Mouse (Mus musculus) fat pad, adult 2 months (tissue): ENCODE measurements at regions not wholly inside any gene's neighbourhood (a gene's known extent, or its start where the extent isn't known, plus 50 kb on each side); places are given as distances from the start of the nearest gene placed in this dataset.
A peak's percentile ranks its signal among the peaks of the same experiment; 100 is the strongest.

Experiments used
- DNase-seq: peaks from one replicate; pipeline ENCODE4 v3.0.0-alpha.2; 2011; ENCODE audit warnings: low read depth, low spot score; ENCODE audit errors: extremely low read depth

DNA sequence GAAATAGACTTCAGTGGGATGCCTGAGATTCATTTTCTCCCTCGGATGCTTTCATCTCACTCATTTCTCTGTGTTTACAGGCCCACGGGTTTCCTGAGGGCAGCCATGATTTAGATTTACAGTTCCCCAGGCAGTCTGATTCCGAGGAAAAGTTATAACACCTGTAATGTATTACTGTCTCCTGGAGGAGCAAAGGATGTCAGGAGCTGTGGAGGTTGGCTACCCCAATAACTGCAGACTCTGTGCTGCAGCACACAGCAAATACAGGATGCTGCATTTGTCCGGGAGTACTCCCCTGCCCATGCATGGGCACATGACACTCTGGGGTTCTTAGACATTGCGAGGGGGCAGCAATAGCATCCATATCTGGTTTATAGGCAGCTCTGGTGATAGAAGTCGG is 360.8 kb upstream of the Smarca2 start:
- DNase-seq: no peak

DNA sequence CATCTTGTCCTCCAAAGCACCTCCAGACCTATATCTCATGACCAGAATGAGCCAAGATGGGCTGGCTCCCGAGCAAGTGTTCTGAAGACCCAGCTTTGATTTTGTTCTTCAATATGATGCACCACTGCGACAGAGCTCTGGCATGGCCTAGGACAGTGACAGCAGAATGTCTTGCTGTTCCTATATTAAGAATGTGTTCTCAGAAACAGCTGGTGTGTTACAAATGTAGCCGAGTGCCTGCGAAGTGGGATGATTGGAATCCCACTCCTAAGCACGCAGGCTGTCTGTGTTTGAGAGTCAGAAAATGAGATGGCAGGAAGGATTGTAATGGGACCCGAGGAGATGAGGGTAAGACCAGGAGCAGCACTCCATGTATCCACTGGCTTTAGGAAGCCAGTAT is 355.1 kb upstream of the Smarca2 start:
- no peak for DNase-seq

DNA sequence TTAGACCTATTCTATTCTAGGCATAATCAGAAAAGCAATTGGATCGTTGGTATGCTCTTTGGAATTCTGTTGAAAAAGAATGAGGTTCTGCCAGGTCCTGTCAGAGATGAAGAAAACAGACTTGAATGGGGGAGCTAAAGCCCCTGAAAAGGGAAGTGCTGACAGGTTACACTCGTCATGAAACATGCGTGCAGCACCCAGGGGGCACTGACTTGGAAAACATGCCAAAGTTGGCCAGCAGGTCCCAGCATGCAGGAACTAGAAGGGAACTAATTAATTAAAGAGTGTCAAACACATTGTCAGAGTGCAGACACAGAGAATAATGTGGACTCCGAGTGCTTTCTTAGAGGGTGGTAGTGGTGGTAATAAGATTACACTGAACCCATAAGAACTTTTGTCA is 346.2 kb upstream of the Smarca2 start:
- DNase-seq: no peak

DNA sequence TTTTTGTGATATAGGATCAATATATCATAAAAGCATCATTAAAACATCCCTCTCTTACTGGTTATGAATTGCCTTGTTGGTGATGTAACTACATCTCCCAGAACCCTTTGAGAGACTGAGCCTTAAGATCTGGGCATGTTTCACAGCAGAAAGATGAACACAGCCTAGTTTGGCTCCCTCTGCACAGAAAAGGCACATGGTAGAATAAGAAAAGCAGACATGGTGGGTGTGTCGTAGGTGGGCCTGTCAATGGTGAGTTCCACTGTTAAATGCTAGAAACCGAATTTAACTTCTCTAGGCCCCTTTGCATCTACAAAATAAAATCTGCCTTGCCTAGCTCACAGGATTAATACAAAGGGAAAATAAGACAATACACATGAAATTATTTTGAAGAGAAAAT is 343.3 kb upstream of the Smarca2 start:
- DNase-seq: no peak

GRCm38 (mm10) chr19:26296360-26296759 is 308.5 kb upstream of the Smarca2 start:
- no peak for DNase-seq

GRCm38 (mm10) chr19:26308477-26309135 is 296.2 kb upstream of the Smarca2 start:
- DNase-seq: no peak

- DNase-seq: no peak
Observed at GRCm38 (mm10) chr19:26318977-26319376, 285.9 kb upstream of the Smarca2 start.

GRCm38 (mm10) chr19:26323682-26324081 is 281.2 kb upstream of the Smarca2 start:
- DNase-seq: no peak

- peak; percentile 13 for DNase-seq
Observed at GRCm38 (mm10) chr19:26339120-26339519, 265.7 kb upstream of the Smarca2 start.

DNA sequence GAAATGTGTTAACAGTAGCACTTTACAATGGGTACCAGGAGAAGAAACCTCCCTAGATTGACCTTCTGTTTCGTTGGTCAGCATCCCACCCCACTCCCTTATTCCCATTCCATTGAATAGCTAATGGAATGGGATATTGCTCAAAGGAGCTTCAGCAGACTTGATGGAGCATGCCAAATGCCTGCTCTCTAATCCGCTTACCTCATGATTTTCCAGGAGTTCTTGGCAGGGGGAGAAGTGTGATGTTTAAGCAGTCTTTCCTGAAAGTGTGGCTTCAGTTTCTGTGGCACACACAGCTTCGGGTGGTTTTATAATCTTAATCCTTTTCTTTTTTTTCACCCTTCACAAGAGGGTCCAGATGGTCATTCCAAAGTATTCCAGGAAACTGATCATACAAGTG is 264.7 kb upstream of the Smarca2 start:
- peak; percentile 63 for DNase-seq

DNA sequence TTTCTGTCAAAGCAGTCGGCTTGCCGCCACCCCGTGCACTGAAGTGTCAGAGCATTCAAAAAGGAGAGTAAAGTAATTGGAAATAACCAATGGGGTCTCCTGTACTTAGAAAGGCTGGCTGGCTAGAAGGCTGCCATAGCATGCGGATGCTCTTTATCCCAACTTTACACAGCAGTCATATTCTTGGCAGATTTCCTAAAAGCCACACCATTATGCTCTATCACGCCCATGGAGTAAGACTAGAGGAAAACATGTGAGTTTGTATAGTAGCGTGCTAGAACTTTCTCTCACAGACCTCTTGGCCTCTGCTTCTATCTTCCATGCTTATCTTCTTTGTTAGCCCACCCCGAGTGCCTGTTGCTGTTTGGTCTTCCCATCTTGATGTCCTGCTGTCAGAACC is 249.8 kb upstream of the Smarca2 start:
- no peak for DNase-seq

DNA sequence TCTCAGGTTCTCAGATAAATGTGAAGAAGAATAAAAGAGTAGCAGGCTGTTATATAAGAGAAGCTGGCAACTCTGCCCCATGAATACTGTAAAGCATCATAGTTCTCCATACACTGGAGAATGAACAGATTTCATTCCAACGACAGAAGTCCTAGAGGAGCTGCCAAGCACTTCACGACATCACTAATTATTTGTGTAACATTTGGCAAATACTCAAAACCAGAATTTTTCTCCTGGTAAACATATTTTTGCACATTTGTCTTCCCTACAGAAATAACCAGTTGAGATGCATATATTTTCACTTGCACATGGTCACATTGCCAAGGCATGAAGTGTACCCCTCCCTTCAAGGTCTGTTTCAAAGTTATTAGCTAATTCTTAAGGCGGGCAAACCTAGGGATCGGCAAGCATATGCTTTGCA is 220.9 kb upstream of the Smarca2 start:
- no peak for DNase-seq

DNA sequence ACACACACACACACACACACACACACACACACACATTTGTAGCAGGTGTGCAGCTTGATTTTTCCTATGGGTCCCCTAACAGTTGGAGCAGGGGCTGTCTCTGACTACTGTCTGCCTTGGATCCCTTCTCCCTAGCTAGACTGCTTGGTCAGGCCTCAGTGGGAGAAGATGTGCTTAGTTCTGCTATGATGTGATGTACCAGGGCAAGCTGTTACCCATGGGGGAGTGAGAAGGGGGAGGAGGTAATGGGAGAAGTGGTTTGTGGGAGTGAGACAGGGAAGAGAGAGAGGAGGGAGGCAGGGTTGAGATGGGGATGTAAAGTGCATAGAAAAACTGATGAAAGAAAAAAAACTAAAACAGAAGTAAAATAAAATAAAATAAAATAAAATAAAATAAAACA is 218.8 kb upstream of the Smarca2 start:
- DNase-seq: no peak

DNA sequence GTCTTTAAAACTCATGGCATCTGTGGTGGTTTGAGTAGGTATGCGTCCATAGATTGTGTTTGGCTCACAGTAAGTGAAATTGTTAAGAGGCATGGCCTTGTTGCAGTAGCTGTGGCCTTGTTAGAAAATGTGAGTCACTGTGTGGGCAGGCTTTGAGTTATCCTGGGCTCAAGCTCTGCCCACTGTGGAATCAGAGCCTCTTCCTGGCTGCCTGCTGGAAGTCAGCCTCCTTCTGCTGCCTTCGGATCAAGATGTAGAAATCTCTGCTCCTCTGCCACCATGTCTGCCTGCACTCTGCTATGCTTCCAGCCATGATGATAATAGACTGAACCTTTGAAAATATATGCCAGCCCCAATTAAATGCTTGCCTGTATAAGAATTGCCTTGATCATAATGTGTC is 192.2 kb upstream of the Smarca2 start:
- no peak for DNase-seq

- DNase-seq: no peak
Observed at GRCm38 (mm10) chr19:26414476-26415024, 190.3 kb upstream of the Smarca2 start.

GRCm38 (mm10) chr19:26419781-26420180 is 185.1 kb upstream of the Smarca2 start:
- no peak for DNase-seq

- no peak for DNase-seq
Observed at GRCm38 (mm10) chr19:26439163-26439562, 165.7 kb upstream of the Smarca2 start.

- DNase-seq: no peak
Observed at GRCm38 (mm10) chr19:26445309-26445708, 159.5 kb upstream of the Smarca2 start.

GRCm38 (mm10) chr19:26447427-26448023 is 157.3 kb upstream of the Smarca2 start:
- DNase-seq: no peak

- no peak for DNase-seq
Observed at GRCm38 (mm10) chr19:26461712-26462111, 143.1 kb upstream of the Smarca2 start.

DNA sequence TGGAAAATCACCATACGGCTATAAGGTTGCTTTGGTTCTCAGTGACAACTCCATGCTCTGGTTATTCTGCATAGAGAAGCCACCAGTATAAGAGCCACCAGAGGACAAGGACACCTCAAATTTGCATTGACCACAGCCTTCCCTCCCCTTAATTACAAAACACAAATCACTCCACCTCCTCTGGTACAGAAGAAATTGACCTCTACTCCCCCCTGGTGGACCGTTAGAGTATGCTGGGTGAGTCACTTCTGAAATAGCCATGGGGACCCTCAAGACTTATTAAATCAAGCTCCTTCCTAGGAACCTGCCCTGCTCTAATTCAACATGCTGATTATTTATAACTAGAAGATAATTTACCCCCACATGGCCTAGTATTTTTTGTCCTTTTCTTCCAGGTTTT is 139.6 kb upstream of the Smarca2 start:
- DNase-seq: no peak

DNA sequence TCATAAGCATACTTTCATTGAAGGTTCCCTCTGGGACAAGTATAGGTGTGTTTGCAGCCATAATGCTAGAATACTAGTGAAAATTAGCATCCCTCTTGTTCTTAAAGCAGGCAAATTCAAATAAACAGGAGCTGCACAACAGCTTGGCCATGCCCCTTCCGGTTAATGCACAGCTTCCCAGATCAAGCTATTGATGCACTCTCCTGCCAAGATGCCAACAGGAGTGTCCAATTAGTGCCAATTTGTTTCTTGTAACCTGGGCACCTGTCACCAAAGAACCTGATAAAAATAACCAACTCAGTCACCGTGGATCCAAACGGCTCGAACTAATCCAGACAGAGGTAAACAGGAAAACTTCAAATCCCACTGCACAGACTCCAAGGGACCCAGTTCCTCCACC is 138.6 kb upstream of the Smarca2 start:
- DNase-seq: no peak

- no peak for DNase-seq
Observed at GRCm38 (mm10) chr19:26467179-26467651, 137.6 kb upstream of the Smarca2 start.
